In genomic region chr11:81613869-81614620, GRCm38 (mm10) we compare ENCODE assay signal across 8 mouse cellular contexts.
DNase-seq lines count a peak whose midpoint lies in the region; ATAC-seq and TF ChIP-seq lines count a peak whose summit lies in the region.

No protein-coding gene starts in this region.

- DNase-seq in heart, postnatal 14 days, result no peak
- DNase-seq in frontal cortex, postnatal 10 days (ENCODE audit: low spot score in 2 of 2), result no peak
- DNase-seq in layer of hippocampus, postnatal 14 days (ENCODE audit: low spot score in 2 of 2), result no peak
- DNase-seq in gastrocnemius, postnatal 4 days (ENCODE audit: low spot score in 2 of 2), result no peak

- no peak overlapping the region for H3K27ac ChIP-seq in heart, embryonic 11.5 days (ENCODE audit: low read depth, low read length)
- 0 out of 2 replicates have a peak overlapping the region, but pooled peaks have one; percentile 5 for H3K27ac ChIP-seq in ES-Bruce4 (ENCODE audit: insufficient read depth, low read length)

- no peak overlapping the region; the same call in 1 of the 2 replicates for H3K4me3 ChIP-seq in heart, embryonic 11.5 days (ENCODE audit: low read depth, low read length)
- H3K4me3 ChIP-seq in ES-Bruce4 (ENCODE audit: low read depth, low read length), result no peak overlapping the region

- peak; percentile 96 for TF ChIP-seq EP300 in ES-Bruce4 (IDR thresholded peaks at IDR 0.05; ENCODE audit: insufficient read depth, low read depth, low read length)

- 29% methylated on average over 10 of the region's 10 CpGs for WGBS in heart, embryonic 11.5 days (ENCODE audit: insufficient replicate concordance)

- no peak for ATAC-seq in heart, embryonic 11.5 days (replicated peaks; ENCODE audit: insufficient number of reproducible peaks, low FRiP score, low TSS enrichment)
- peak; percentile 52 for ATAC-seq in granulocyte monocyte progenitor cell, adult 5-6 weeks (replicated peaks; ENCODE audit: poor library complexity, severe bottlenecking)
- peak; percentile 31; the same call in 1 of the 2 replicates for ATAC-seq in megakaryocyte, adult 5-6 weeks (ENCODE audit: poor library complexity, severe bottlenecking)

- peaks cover 22% of the 10 kb centered on the region for H3K27me3 ChIP-seq in heart, embryonic 11.5 days (ENCODE audit: control insufficient read depth, insufficient read depth, low read length)
- no peaks in the 10 kb centered on the region for H3K27me3 ChIP-seq in ES-Bruce4 (ENCODE audit: control insufficient read depth, insufficient read depth, low read length, poor library complexity, severe bottlenecking)

- TF ChIP-seq POLR2A in ES-Bruce4 (IDR thresholded peaks at IDR 0.05; ENCODE audit: insufficient read depth, low read length), result no peak

- no peak overlapping the region for H3K9ac ChIP-seq in heart, embryonic 11.5 days (ENCODE audit: low read depth, low read length)
- no peak overlapping the region for H3K9ac ChIP-seq in ES-Bruce4 (ENCODE audit: low read depth, poor library complexity, severe bottlenecking)

- H3K4me1 ChIP-seq in heart, embryonic 11.5 days (ENCODE audit: control insufficient read depth, insufficient read depth, low read length), result 0 out of 2 replicates have a peak, but pooled peaks cover 3% of the 10 kb centered on the region
- no peaks in the 10 kb centered on the region for H3K4me1 ChIP-seq in ES-Bruce4 (ENCODE audit: control insufficient read depth, insufficient read depth, low read length)

- H3K36me3 ChIP-seq in heart, embryonic 11.5 days (ENCODE audit: control insufficient read depth, insufficient read depth, low read length), result no peaks in the 10 kb centered on the region
- no peaks in the 10 kb centered on the region for H3K36me3 ChIP-seq in ES-Bruce4 (ENCODE audit: control insufficient read depth, insufficient read depth, low read length, poor library complexity, severe bottlenecking)

- no peaks in the 10 kb centered on the region for H3K9me3 ChIP-seq in heart, embryonic 11.5 days (replicated peaks; ENCODE audit: control insufficient read depth, low read length)
- no peaks in the 10 kb centered on the region for H3K9me3 ChIP-seq in ES-Bruce4 (replicated peaks; ENCODE audit: control insufficient read depth, insufficient read depth, low read length, poor library complexity, severe bottlenecking)

- no peak for TF ChIP-seq CTCF in ES-Bruce4 (IDR thresholded peaks at IDR 0.05; ENCODE audit: low read depth, low read length)

- intact Hi-C loops in heart, postnatal 14 days (cut with DNase I), result loop anchor here (2.0 to 5.0 kb wide), 2 partner anchors 242 to 707 kb away; no protein-coding TSS in a partner anchor

- H3K4me2 ChIP-seq in heart, embryonic 11.5 days, result peak overlapping the region; percentile 52
